Comparison of ENCODE assay signal across 8 mouse cellular contexts in the genomic region with DNA sequence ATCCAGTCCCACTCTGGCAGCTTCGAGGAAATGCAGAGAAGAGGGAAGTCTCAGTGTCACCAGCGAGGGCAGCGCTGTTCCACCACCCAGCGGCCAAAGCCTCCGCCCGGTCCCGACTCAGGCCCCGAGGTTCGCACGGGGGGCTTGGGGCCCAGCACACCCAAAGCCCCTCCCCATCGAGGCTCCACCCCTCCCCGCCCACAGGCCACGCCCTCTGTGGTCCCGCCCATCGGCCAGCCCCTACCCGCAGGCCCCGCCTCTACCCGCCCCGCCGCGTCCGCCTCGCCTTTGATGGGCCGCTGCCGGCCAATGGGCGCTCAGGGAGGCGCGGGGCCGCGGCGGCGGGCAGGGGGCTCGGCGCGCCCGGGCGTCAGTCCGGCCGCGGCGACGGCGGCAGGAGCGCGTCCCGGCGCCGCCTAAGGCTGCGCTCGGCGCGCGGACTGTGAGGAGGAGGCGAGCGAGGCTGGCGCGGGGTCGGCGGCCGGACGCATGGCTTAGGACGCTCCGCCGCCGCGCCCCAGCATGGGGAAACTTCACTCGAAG. TPM values are rescaled to one million over a fixed set of nuclear protein-coding genes. Genes with fewer than 3 reads are reported as not detected.
DNase-seq lines count a peak whose midpoint lies in the region; ATAC-seq and TF ChIP-seq lines count a peak whose summit lies in the region.

A gene (plus strand): TSS at position 370 of the 543 bp plus-strand sequence.

- peak; percentile 87 to 88 for DNase-seq in adrenal gland, adult 18-20 months (ENCODE audit: low spot score in 2 of 2)
- peak; percentile 78 for DNase-seq in gastrocnemius, postnatal 25 days
- peak; percentile 99 for DNase-seq in intestine, embryonic 14.5 days (ENCODE audit: low spot score)
- DNase-seq in left cerebral cortex, postnatal 14 days (ENCODE audit: low spot score in 2 of 2): peak; percentile 66 to 83
- DNase-seq in right cerebral cortex, postnatal 36 days (ENCODE audit: low spot score in 2 of 2): peak; percentile 63 to 76
- DNase-seq in yolk sac, embryonic 10.5 days (ENCODE audit: low spot score): peak; percentile 93

- ATAC-seq in intestine, embryonic 14.5 days (replicated peaks; ENCODE audit: low FRiP score, low TSS enrichment, low read depth): peak; percentile 92
- ATAC-seq in megakaryocyte-erythroid progenitor cell, adult 5-6 weeks (replicated peaks; ENCODE audit: low FRiP score, low TSS enrichment, poor library complexity, severe bottlenecking): peak; percentile 49; the same call in 1 of the 2 replicates

- H3K27ac ChIP-seq in cortical plate, adult 2 months (ENCODE audit: insufficient read depth, low read length): peak within 1 kb of the TSS; percentile 12; the same call in 1 of the 2 replicates
- H3K27ac ChIP-seq in intestine, embryonic 14.5 days (ENCODE audit: low read depth): peak within 1 kb of the TSS; percentile 69; the same call in 1 of the 2 replicates

- no peak for TF ChIP-seq POLR2A in cortical plate, adult 2 months (IDR thresholded peaks at IDR 0.05; ENCODE audit: extremely low read depth, insufficient read depth, low read length)

- peak within 1 kb of the TSS; percentile 63 for H3K4me3 ChIP-seq in cortical plate, adult 2 months (ENCODE audit: insufficient read depth, low read length)
- H3K4me3 ChIP-seq in intestine, embryonic 14.5 days (ENCODE audit: low read depth, low read length): peak within 1 kb of the TSS; percentile 72

- peaks cover 9% of the 10 kb centered on the region; the same call in 1 of the 2 replicates for H3K27me3 ChIP-seq in intestine, embryonic 14.5 days (replicated peaks; ENCODE audit: control insufficient read depth, insufficient read depth, low read length)

- under 1% methylated on average over 61 of the region's 67 CpGs for WGBS in intestine, embryonic 14.5 days

- H3K36me3 ChIP-seq in intestine, embryonic 14.5 days (ENCODE audit: control insufficient read depth, insufficient read depth, low read length): no peaks in the 10 kb centered on the region

- peak within 1 kb of the TSS; percentile 94 for H3K4me2 ChIP-seq in intestine, embryonic 14.5 days (ENCODE audit: low read length)

- no peaks in the 10 kb centered on the region for H3K9me3 ChIP-seq in intestine, embryonic 14.5 days (ENCODE audit: control insufficient read depth, low read length)

- TF ChIP-seq CTCF in cortical plate, adult 2 months (IDR thresholded peaks at IDR 0.05; ENCODE audit: extremely low read depth, insufficient read depth, low read length): no peak

- peaks cover 2% of the 10 kb centered on the region; the same call in 1 of the 2 replicates for H3K4me1 ChIP-seq in cortical plate, adult 2 months (ENCODE audit: control insufficient read depth, insufficient read depth, low read length)
- peaks cover 28% of the 10 kb centered on the region for H3K4me1 ChIP-seq in intestine, embryonic 14.5 days (replicated peaks; ENCODE audit: control insufficient read depth, insufficient read depth, low read length)

- H3K9ac ChIP-seq in intestine, embryonic 14.5 days (ENCODE audit: low read length): peak within 1 kb of the TSS; percentile 71

- intact Hi-C loops in left cerebral cortex, postnatal 14 days (cut with DNase I): loop anchor here (2.0 to 10.0 kb wide), 5 partner anchors 46 to 234 kb away; a partner anchor contains a TSS

RNA-seq across cellular contexts. Expression of the gene that starts here (rescaled TPM):
- 10 to 100 TPM; 29.0 to 33.1 TPM for total RNA-seq in adrenal gland, adult 18-20 months (2021)
- 20.6 and 22.7 TPM in 2 replicates for polyA plus RNA-seq in cortical plate, adult 2 months (2012; rRNA removed)
- total RNA-seq in gastrocnemius, postnatal 25 days (2021): 1 to 10 TPM; 1.5 to 2.5 TPM
- polyA plus RNA-seq in intestine, embryonic 14.5 days (2014; fragmentation: Nextera tagmentation; extraction: Ambion mirVana): 33.6 and 35.8 TPM in 2 replicates
- 10 to 100 TPM; 19.7 to 25.5 TPM for total RNA-seq in left cerebral cortex, postnatal 14 days (2021)
- total RNA-seq in megakaryocyte-erythroid progenitor cell, adult 5-6 weeks (2014; fragmentation: Nextera tagmentation): not detected in 2 replicates
- total RNA-seq in megakaryocyte-erythroid progenitor cell, adult 5-6 weeks (2017): not detected in 2 replicates

Comparison
In these comparisons a context has a peak if more than half of its experiments do, and no peak if none do; other contexts are left out.
1. Peak in every context shown above with its lines: DNase-seq, ATAC-seq, H3K4me3 ChIP-seq and H3K27ac ChIP-seq.
2. RNA of the gene that starts here (total RNA-seq): 29.0 to 33.1 TPM in adrenal gland, adult 18-20 months and 19.7 to 25.5 TPM in left cerebral cortex, postnatal 14 days; 1.5 to 2.5 TPM in gastrocnemius, postnatal 25 days and not detected in megakaryocyte-erythroid progenitor cell, adult 5-6 weeks; every median in the first group is over 4 times any median in the second.
3. Peak in ATAC-seq in megakaryocyte-erythroid progenitor cell, adult 5-6 weeks; RNA of the gene not detected or under 1 TPM.